Mouse (Mus musculus) megakaryocyte-erythroid progenitor cell, adult 5-6 weeks (primary cell): ENCODE results near the gene Pdpk1. TPM values are rescaled to one million over a fixed set of nuclear protein-coding genes. Genes with fewer than 3 reads are reported as not detected.
A peak's percentile ranks its signal among the peaks of the same experiment; 100 is the strongest.

Experiments
- ATAC-seq: replicated peaks from 2 replicates; pipeline ENCODE4 v1.8.0; 2016; ENCODE audit warnings: mild to moderate bottlenecking, inconsistent platforms; ENCODE audit not compliant: severe bottlenecking, poor library complexity, low FRiP score, low TSS enrichment
- total RNA-seq, 2 experiments: library from RNA; stranded (forward) in 1 of 2; stranded (reverse) in 1 of 2; fragments of 200-1000, 215-1000 nt in 1 of 2; fragments of >200 nt in 1 of 2; fragmentation: Nextera tagmentation in 1 of 2; gene quantifications; 2 replicates each; pipeline ENCODE4 v1.2.3; 2014 to 2017

Pdpk1 gene
- total RNA-seq, 2 experiments from 2014 or later: 34.4 to 47.0 TPM

DNA sequence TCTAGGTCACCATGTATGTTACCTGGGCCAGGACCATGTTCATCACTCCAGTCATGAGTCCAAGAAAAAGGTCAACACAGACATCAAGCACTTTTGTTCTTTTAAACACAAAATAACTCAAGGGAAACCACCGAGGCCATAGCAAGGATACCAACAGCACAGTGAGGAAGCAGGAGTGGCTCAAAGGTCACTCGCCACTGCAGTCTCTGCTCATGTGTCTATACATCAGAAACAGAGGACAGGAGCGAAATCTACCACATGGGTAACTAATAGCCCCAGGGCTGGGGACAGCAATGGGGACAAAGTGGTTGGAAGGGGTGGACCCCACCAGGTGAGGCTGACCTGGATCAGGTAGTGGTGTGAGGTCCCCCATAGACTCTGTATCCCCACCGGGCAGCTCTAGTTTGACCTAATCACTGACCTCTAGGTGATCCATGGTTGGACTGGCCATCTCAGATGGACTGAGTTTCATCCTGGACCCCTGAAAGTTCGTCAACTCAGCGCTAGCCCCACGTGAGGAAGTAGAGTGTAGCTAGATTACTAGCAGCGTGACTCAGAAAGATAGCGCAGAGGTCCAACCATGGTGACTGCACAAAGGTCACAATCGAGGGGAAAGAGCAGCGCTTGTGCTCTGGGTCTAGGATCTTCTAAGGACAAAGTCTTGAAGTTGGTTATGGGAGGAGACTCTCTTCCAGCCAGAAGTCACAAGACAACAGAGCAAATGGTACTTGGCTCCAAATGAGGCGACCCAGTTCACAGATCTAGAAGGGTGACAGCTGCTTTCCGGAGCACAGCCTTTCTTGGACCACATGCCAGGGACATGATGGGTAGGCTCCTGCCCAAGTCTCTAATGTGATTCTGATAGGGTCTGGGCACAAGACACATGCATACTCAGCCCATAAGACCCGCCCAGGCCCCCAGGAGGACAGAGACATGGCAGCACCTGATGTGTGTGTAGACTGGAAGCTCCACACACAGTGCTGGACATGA, 93.8 kb downstream of the Pdpk1 start:
- no peak for ATAC-seq

DNA sequence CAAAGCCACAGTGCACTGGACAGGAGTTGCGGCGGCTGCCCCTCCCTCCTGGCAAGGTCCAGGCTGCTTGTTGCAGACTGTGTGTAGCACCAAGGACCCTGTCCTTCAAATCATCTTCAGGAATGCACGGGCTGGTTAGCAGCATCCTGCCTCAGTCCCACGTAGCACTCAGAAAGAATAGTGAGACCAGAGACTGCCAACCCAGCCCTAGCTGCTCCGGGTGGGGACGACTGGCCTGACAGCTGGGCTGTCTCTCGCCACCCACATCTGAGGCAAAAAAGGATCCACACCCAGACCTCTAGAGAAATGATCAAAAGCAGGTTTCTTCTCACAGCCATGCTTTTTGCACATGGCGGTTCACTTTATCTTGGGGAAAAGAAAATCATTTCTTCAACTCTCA, 101.7 kb downstream of the Pdpk1 start:
- no peak for ATAC-seq

DNA sequence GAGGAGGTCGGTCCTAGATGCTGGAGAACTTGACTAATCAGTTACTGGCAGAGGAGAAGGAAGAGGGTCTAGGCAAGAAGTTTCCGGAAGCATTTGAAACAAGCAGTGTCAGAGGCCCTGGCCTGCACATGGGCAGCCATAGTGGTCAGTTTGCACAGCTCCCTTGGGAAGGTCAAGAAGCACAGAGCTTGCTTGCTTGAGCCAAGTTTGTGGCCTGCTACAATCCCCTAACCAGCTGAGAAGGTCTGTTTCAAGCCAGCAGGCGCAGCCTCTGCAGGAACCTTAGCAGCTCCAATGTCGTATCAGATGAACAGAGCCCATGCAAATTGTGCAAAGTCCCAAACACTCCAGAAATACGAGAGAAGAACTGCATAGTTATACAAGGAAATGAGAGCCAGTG, 102.7 kb downstream of the Pdpk1 start:
- ATAC-seq: no peak

DNA sequence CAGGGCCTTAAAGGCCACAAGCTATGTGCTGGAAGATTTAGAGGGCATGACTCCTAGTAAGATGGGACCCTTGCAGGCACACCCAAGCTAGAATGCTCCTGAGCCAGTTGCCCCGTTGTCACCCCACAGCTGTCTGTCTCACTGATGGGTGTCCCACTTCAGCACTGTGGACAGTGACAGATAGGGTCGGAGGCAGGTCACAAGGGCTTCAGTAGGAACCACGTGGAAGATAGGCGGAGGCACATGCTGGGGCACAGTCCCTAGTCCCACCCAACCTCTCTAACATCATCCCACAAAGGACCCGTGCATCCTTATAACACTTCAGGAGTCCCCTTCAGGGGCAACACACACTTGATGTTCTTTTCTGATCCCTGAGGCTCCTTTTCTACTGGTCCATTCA, 104.7 kb downstream of the Pdpk1 start:
- peak; percentile 38; the same call in 1 of the 2 replicates for ATAC-seq

DNA sequence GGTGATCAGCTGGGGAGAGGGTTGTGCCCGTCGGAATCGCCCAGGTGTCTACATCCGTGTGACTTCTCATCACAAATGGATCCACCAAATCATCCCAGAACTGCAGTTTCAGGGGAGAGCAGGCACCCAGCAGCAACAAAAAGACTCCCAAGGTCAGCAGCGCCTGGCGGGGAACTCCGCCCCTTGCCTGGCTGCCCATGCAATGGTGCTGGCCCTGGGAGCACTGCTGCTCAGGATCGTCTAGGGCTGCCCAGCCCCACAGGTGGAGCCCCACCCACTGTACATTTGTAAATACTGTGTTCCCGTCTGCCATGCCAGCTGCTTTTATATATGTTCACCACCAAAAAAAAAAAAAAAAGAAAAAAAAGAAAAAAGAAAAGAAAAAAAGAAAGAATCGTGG, 105.1 kb downstream of the Pdpk1 start:
- ATAC-seq: no peak

DNA sequence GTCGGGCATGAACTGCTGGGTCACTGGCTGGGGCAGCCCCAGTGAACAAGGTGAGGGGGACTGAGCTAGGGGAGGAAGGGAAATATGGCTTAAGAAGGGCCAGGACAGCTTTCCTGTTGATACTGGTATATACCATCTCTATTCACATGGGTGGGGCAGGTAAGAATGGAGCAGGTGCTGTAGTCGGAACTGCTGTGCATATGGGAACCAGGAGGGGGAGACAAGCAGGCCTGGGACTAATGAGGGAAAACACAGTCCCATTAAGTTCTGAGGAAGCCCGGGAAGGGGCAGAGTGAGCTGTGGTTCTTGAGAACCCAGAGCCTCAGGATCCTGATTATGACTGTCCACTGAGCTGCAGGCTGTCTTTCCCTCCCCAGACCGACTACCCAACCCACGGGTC, 106.2 kb downstream of the Pdpk1 start:
- no peak for ATAC-seq

DNA sequence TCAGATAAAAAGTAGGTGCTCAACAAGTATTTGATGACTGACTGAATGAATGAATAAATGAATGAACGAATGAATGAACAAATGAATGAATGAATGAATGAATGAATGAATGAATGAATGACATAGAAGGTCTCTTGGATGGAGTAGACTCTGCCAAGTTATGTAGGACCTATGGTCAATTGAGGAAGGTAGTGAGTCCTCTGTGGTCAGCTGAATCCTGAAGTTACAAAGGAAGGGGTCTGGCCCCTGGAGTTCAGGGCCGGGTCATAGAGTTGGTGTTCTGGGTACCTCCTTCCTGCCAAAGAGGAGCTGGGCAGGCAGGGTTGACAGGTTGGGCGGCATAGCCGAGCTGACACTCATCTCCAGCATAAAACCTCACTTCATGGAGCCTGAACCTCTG, 112.9 kb downstream of the Pdpk1 start, which contains the start of gene Prss27:
Gene Prss27, plus strand, starts transcription at position 301 of the 400 bp plus-strand sequence.
- ATAC-seq: no peak

DNA sequence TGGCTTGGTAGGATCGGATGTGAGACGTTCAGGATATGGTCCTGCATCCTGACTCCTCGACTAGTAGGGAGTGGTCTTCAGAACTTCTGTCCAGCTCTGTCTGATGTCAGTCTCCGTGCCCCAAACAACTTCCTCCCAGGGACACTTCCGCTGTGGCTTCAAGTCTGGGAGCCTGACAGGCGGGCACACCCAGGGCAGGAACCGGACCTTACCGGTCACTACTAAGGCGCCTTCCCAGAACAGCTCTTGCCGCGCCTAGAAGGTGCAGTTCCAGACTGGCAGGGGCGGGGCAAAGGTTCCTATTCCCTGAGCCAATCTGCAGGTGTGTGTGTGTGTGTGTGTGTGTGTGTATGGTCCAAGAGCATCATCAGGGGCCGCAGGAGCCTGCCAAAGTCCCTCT, 113.4 kb downstream of the Pdpk1 start:
- no peak for ATAC-seq

DNA sequence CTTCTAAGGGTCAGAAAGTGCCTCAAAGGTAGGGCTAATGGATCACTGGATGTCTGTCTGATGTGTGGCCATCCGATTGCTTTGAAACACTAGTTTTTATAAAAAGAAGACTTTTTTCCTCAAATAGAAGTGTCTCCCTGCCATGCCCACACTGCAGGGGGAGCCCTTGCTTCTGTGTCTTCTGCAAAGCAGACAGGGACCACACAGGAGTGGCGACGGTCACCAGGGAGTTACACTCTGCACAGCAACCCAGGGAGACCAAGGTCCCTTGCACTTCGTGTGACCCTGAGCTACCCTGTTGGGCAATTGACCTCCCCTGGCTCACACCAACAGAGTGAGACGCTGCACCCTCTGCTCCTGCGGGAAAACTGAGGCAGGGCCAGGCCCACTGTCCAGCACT, 113.8 kb downstream of the Pdpk1 start:
- ATAC-seq: no peak

DNA sequence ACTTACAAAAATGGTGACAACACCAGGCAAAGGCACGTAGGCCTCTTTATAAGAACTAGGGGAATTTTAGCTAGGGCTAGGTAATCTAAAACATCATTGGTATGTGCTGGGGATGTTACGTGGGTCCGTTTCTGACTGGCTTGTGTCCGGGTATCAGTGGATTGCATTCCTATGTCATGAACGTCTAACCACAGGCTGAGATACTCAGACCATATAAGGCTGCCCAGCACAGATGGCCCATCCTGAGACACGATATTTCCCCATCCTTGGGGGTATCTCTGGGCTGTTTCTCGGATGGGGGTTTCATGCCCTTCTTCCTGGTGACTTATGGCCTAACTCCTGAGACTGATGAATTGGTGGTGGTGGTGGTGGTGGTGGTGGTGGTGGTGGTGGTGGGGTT, 115.6 kb downstream of the Pdpk1 start:
- ATAC-seq: no peak

DNA sequence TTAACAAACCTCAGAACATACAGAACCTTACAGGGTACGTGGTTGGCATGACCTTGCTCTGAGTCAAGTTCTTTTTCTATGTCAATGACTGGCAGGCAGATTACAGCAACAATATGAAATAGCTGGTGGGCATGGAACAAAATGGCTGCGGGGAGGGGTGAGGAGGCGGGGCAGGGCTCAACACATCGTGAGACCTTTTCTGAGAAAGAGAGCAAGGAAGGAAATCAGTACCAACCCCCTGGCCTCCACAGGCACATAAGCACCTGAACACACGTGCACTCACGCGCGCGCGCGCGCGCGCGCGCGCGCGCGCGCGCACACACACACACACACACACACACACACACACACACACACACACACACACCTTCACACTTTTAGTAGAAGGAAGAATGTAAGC, 120.2 kb downstream of the Pdpk1 start:
- no peak for ATAC-seq

DNA sequence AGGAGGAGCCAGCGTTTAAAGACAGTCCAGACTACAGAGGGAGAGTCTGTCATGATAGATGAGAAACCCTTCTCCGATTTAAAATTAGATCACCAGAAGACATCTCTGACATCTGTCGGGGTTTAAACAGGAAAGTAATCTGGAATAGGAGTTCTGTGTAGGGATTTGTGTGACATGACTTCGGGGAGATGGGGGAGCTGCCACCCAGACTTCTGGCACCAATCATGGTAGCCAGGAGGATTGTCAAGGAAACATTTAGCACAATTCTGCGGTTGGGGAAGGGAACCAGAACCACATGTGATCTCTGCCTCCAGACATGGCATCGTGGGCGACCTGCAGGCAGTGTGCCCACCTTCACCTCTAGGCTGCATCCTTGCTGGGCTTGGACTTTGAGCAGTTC, 121.2 kb downstream of the Pdpk1 start:
- no peak for ATAC-seq

Other genes with a start within 250 kb of the Pdpk1 start
- gene Dcpp3, start 233.5 kb downstream of the Pdpk1 start, total RNA-seq (2014; fragmentation: Nextera tagmentation): not detected in 2 replicates
- not detected in 2 replicates for gene Dcpp3, start 233.5 kb downstream of the Pdpk1 start, total RNA-seq (2017)
- gene Sbp, start 209.3 kb downstream of the Pdpk1 start, total RNA-seq (2014; fragmentation: Nextera tagmentation): not detected in 2 replicates
- not detected in 2 replicates for gene Sbp, start 209.3 kb downstream of the Pdpk1 start, total RNA-seq (2017)
- not detected in 2 replicates for gene Sbpl, start 195.7 kb downstream of the Pdpk1 start, total RNA-seq (2014; fragmentation: Nextera tagmentation)
- gene Sbpl, start 195.7 kb downstream of the Pdpk1 start, total RNA-seq (2017): not detected in 2 replicates
- not detected in 2 replicates for gene Prss30, start 170.4 kb downstream of the Pdpk1 start, total RNA-seq (2014; fragmentation: Nextera tagmentation)
- 1.0 TPM in 1 of 2 replicates, not detected in the other for gene Prss30, start 170.4 kb downstream of the Pdpk1 start, total RNA-seq (2017)
- gene Prss22, start 152.8 kb downstream of the Pdpk1 start, total RNA-seq (2014; fragmentation: Nextera tagmentation): not detected in 2 replicates
- not detected in 2 replicates for gene Prss22, start 152.8 kb downstream of the Pdpk1 start, total RNA-seq (2017)
- not detected in 2 replicates for gene Prss27, start 112.8 kb downstream of the Pdpk1 start, total RNA-seq (2014; fragmentation: Nextera tagmentation)
- gene Prss27, start 112.8 kb downstream of the Pdpk1 start, total RNA-seq (2017): not detected in 2 replicates
- 17.1 and 24.2 TPM in 2 replicates for gene Kctd5, start 77.4 kb downstream of the Pdpk1 start, total RNA-seq (2014; fragmentation: Nextera tagmentation)
- 20.9 and 21.9 TPM in 2 replicates for gene Kctd5, start 77.4 kb downstream of the Pdpk1 start, total RNA-seq (2017)
- gene Amdhd2, start 12.8 kb upstream of the Pdpk1 start, total RNA-seq (2014; fragmentation: Nextera tagmentation): 50.8 and 51.8 TPM in 2 replicates
- 13.1 and 19.8 TPM in 2 replicates for gene Amdhd2, start 12.8 kb upstream of the Pdpk1 start, total RNA-seq (2017)
- gene Atp6v0c, start 18.8 kb upstream of the Pdpk1 start, total RNA-seq (2014; fragmentation: Nextera tagmentation): 222 and 224 TPM in 2 replicates
- gene Atp6v0c, start 18.8 kb upstream of the Pdpk1 start, total RNA-seq (2017): 72.2 and 95.8 TPM in 2 replicates
- gene Tbc1d24, start 54.6 kb upstream of the Pdpk1 start, total RNA-seq (2014; fragmentation: Nextera tagmentation): 32.2 and 45.2 TPM in 2 replicates
- 6.0 and 6.6 TPM in 2 replicates for gene Tbc1d24, start 54.6 kb upstream of the Pdpk1 start, total RNA-seq (2017)
- gene Ntn3, start 58.6 kb upstream of the Pdpk1 start, total RNA-seq (2014; fragmentation: Nextera tagmentation): 0.92 TPM in 2 replicates
- 0.19 and 0.38 TPM in 2 replicates for gene Ntn3, start 58.6 kb upstream of the Pdpk1 start, total RNA-seq (2017)
- gene Tedc2, start 69.9 kb upstream of the Pdpk1 start, total RNA-seq (2014; fragmentation: Nextera tagmentation): 19.8 and 31.0 TPM in 2 replicates
- gene Tedc2, start 69.9 kb upstream of the Pdpk1 start, total RNA-seq (2017): 16.8 and 18.0 TPM in 2 replicates
- gene Ccnf, start 100.6 kb upstream of the Pdpk1 start, total RNA-seq (2014; fragmentation: Nextera tagmentation): 34.7 and 40.9 TPM in 2 replicates
- gene Ccnf, start 100.6 kb upstream of the Pdpk1 start, total RNA-seq (2017): 17.5 and 24.4 TPM in 2 replicates
- not detected in 2 replicates for gene Abca17, start 200.1 kb upstream of the Pdpk1 start, total RNA-seq (2014; fragmentation: Nextera tagmentation)
- not detected in 2 replicates for gene Abca17, start 200.1 kb upstream of the Pdpk1 start, total RNA-seq (2017)
- gene Abca3, start 201.0 kb upstream of the Pdpk1 start, total RNA-seq (2014; fragmentation: Nextera tagmentation): 103 and 105 TPM in 2 replicates
- 30.3 and 39.6 TPM in 2 replicates for gene Abca3, start 201.0 kb upstream of the Pdpk1 start, total RNA-seq (2017)